Mouse (Mus musculus): ENCODE data around the gene Gm45785.

GRCm38 (mm10) chr7:140856785-140857549 lies 836 bp upstream of the Gm45785 start, which contains the start of gene Ric8a:
- TF ChIP-seq CTCF (IDR thresholded peaks at IDR 0.05; ENCODE audit: low read depth, low read length) (no peak), POLR2A (IDR thresholded peaks at IDR 0.05; ENCODE audit: borderline replicate concordance, low read depth, low read length) (no peak)
